Mouse (Mus musculus): ENCODE measurements at regions not wholly inside any gene's neighbourhood (a gene's known extent, or its start where the extent isn't known, plus 50 kb on each side); places are given as distances from the start of the nearest gene placed in this dataset.
A peak's percentile ranks its signal among the peaks of the same experiment; 100 is the strongest.
"Not testable (repeated sequence)": the region's sequence is repeated elsewhere in the genome, so short reads cannot be mapped to it uniquely, and the experiment has no call there.

DNA sequence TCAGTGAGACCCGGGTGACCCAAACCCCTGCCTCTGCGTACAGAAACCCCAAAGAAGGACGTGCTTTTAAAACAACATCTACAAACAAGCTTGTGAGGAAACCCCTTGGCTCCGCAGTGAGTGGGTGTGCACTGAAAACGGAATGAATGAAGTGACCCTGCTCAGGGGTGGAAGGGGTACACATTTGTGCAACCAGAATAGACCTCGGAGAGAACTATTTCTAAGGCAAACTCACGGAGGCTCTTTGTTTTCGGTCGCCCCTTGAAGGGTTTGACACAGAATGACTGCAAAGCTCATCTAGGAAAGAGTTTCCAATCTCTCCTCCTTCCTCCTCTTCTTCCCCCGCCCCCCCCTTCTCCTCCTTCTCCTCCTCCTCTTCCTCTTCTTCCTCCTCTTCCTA is 382.5 kb downstream of the Sox9 start:
- WGBS, result 44% methylated on average over 10 of the region's 10 CpGs
- Histone ChIP-seq H3K4me1 (ENCODE audit: control insufficient read depth, insufficient read depth, low read length) (peaks cover 4% of the 10 kb centered on the region), H3K4me3 (no peak overlapping the region), H3K9ac (ENCODE audit: low read depth, low read length) (no peak overlapping the region), H3K27me3 (ENCODE audit: control insufficient read depth, insufficient read depth, low read length) (no peaks in the 10 kb centered on the region), H3K79me2 (replicated peaks; ENCODE audit: control insufficient read depth, insufficient read depth, low read length) (no peaks in the 10 kb centered on the region), H3K36me3 (ENCODE audit: control insufficient read depth, insufficient read depth, low read length) (no peaks in the 10 kb centered on the region), H3K27ac (no peak overlapping the region)
- intact Hi-C loops (cut with DNase I), result loop anchor here (2.0 to 10.0 kb wide), 3 partner anchors 382 to 1510 kb away; partner anchors contain the start of gene Sox9
- TF ChIP-seq POLR2A (IDR thresholded peaks at IDR 0.05; ENCODE audit: insufficient read depth, low read depth, low read length) (no peak), CTCF (IDR thresholded peaks at IDR 0.05) (no peak), EP300 (IDR thresholded peaks at IDR 0.05; ENCODE audit: insufficient read depth, low read depth, low read length) (no peak)
- no peak for DNase-seq

DNA sequence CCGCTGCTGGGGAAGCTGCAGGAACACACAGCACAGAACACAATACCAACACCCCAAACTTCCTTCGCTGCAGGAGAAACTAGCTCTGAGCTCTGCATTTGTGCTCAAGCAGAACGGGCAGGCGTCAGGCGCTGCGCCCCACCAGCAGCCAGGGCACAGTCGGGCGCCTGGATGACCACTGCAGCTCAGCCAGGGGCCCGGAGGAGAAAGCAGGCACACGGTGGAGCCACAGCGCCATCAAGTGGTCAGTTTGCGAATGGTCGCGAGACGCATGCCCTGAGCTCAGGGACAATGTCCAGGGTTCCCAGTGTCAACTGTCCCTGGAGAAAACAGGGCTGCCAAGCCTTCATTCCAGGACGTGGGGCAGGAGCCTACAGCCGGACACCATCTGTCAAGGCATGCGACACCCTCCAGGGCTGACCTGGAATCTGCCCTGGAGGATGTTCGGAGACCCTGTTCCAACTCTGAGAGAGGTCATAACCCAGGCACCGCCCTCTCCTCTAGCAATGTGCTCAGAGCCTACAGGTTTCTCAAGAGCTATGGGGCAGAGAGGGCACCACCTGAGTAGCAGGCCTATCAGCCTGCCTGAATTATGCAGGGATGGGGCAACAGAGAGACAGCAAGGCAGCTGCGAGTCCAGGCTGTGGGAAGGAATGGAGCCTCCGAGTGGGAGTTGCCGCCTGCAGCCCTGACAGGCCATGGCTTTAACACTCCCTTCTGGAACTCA is 383.2 kb downstream of the Sox9 start:
- H3K27me3 ChIP-seq (ENCODE audit: control insufficient read depth, insufficient read depth, low read length), result no peaks in the 10 kb centered on the region
- peak; percentile 82 to 90 for DNase-seq
- no peaks in the 10 kb centered on the region for H3K36me3 ChIP-seq (ENCODE audit: control insufficient read depth, insufficient read depth, low read length)
- no peak overlapping the region; the same call in 1 of the 2 replicates for H3K4me3 ChIP-seq
- 9% methylated on average over 23 of the region's 23 CpGs for WGBS
- peak overlapping the region; percentile 42; the same call in 1 of the 2 replicates for H3K27ac ChIP-seq
- H3K9ac ChIP-seq (ENCODE audit: low read depth, low read length), result no peak overlapping the region
- intact Hi-C loops (cut with DNase I), result loop anchor here (1.0 to 10.0 kb wide), 4 partner anchors 382 to 1629 kb away; partner anchors contain the start of gene Sox9
- peaks cover 4% of the 10 kb centered on the region for H3K4me1 ChIP-seq (ENCODE audit: control insufficient read depth, insufficient read depth, low read length)
- TF ChIP-seq CTCF (IDR thresholded peaks at IDR 0.05) (no peak; the same call in 1 of the 2 replicates), EP300 (IDR thresholded peaks at IDR 0.05; ENCODE audit: insufficient read depth, low read depth, low read length) (peak; percentile 95)
- no peaks in the 10 kb centered on the region for H3K79me2 ChIP-seq (replicated peaks; ENCODE audit: control insufficient read depth, insufficient read depth, low read length)

DNA sequence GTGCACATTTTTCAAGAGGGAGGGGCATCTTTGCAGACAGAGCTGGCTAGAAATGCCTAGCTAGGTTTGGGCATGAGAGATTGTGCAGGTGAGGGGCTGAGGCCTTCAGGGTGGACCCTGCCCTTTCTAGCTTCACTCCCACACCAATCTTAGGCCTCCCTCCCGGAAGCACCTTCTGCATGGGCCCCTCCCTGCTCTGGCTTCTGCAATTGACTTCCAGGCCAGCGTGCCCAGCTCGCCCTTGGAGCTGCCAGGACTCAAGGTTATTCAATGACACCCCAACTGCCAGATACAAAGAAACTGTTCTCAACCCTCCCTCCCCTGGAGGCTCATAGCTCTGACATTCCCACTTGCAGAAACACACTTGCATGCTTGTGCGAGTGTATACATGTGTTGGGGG is 384.5 kb downstream of the Sox9 start:
- no peaks in the 10 kb centered on the region for H3K27me3 ChIP-seq (ENCODE audit: control insufficient read depth, insufficient read depth, low read length)
- intact Hi-C loops (cut with DNase I), result loop anchor here (10.0 kb wide), 1 partner anchor 1512 kb away; no protein-coding TSS in a partner anchor
- H3K9ac ChIP-seq (ENCODE audit: low read depth, low read length), result no peak overlapping the region
- DNase-seq, result peak in 1 of 2 experiments; percentile 25
- H3K79me2 ChIP-seq (replicated peaks; ENCODE audit: control insufficient read depth, insufficient read depth, low read length), result no peaks in the 10 kb centered on the region
- H3K36me3 ChIP-seq (ENCODE audit: control insufficient read depth, insufficient read depth, low read length), result no peaks in the 10 kb centered on the region
- peaks cover 4% of the 10 kb centered on the region for H3K4me1 ChIP-seq (ENCODE audit: control insufficient read depth, insufficient read depth, low read length)
- WGBS, result 47% methylated on average over 4 of the region's 4 CpGs
- H3K4me3 ChIP-seq, result no peak overlapping the region
- TF ChIP-seq POLR2A (IDR thresholded peaks at IDR 0.05; ENCODE audit: insufficient read depth, low read depth, low read length) (no peak), EP300 (IDR thresholded peaks at IDR 0.05; ENCODE audit: insufficient read depth, low read depth, low read length) (no peak), CTCF (IDR thresholded peaks at IDR 0.05) (no peak)
- H3K27ac ChIP-seq, result no peak overlapping the region

DNA sequence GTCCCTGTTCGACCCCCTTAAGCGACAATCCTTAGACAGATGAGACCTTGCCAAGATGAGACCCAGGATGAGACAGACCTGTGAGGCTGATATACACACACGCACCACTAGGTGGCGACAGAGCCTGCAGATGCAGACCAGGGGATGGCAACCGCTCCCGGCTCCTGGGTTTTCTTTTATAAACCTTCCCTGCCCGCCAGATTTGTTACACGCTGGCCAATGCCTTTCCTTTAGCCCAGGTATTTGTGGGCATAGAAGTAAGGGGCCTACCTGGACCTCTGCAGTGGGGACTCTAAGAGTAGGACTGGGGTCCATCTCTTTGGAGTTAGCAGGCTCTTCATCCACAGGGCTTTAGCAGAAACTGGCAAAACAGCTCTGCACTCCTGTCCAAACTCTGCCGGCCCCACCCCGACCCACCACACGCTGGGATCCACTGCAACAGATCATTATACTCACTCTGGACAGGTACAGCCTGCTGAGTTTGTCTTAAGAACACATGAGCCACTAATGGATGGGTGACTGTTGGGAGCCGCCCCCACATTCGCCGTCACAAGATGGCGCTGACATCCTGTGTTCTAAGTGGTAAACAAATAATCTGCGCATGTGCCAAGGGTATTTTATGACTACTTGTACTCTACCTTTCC is 390.6 kb downstream of the Sox9 start:
- Histone ChIP-seq H3K9ac (ENCODE audit: low read depth, low read length) (peak overlapping the region; percentile 60), H3K4me1 (ENCODE audit: control insufficient read depth, insufficient read depth, low read length) (peaks cover 2% of the 10 kb centered on the region; the same call in 1 of the 2 replicates), H3K4me3 (peak overlapping the region; percentile 56), H3K36me3 (ENCODE audit: control insufficient read depth, insufficient read depth, low read length) (no peaks in the 10 kb centered on the region), H3K27me3 (ENCODE audit: control insufficient read depth, insufficient read depth, low read length) (no peaks in the 10 kb centered on the region), H3K79me2 (replicated peaks; ENCODE audit: control insufficient read depth, insufficient read depth, low read length) (no peaks in the 10 kb centered on the region), H3K27ac (peak overlapping the region; percentile 91)
- WGBS, result 18% methylated on average over 16 of the region's 16 CpGs
- intact Hi-C loops (cut with DNase I), result loop anchor here (10.0 kb wide), 2 partner anchors 242 to 642 kb away; no protein-coding TSS in a partner anchor
- TF ChIP-seq EP300 (IDR thresholded peaks at IDR 0.05; ENCODE audit: insufficient read depth, low read depth, low read length) (peak; percentile 69; the same call in 1 of the 2 replicates), POLR2A (IDR thresholded peaks at IDR 0.05; ENCODE audit: insufficient read depth, low read depth, low read length) (no peak; the same call in 1 of the 2 replicates), CTCF (IDR thresholded peaks at IDR 0.05) (peak; percentile 92)
- DNase-seq, result peak; percentile 68 to 80

DNA sequence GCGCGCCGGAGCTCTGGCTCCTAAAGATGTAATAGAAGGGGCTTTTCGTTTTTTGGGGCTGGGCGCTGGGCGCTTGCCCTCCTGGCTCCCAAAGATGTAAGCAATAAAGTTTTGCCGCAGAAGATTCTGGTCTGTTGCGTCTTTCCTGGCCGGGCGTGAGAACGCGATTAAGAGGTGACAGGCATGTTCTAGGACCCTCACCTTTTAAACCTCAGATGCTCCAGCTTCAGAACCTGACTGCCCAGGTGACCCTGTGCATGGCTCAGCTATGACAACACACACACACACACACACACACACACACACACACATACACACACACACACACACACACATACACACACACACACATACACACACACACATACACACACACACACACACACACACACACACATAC is 391.3 kb downstream of the Sox9 start:
- H3K27me3 ChIP-seq (ENCODE audit: control insufficient read depth, insufficient read depth, low read length); H3K9ac ChIP-seq (ENCODE audit: low read depth, low read length); H3K79me2 ChIP-seq (replicated peaks; ENCODE audit: control insufficient read depth, insufficient read depth, low read length); H3K4me1 ChIP-seq (ENCODE audit: control insufficient read depth, insufficient read depth, low read length); H3K36me3 ChIP-seq (ENCODE audit: control insufficient read depth, insufficient read depth, low read length): not testable (repeated sequence)
- Histone ChIP-seq H3K27ac (peak overlapping the region; percentile 69), H3K4me3 (peak overlapping the region; percentile 26; the same call in 1 of the 2 replicates)
- peak; percentile 12 to 40 for DNase-seq
- WGBS, result 31% methylated on average over 12 of the region's 12 CpGs
- intact Hi-C loops (cut with DNase I), result loop anchor here (10.0 kb wide), 2 partner anchors 241 to 641 kb away; no protein-coding TSS in a partner anchor
